Mouse (Mus musculus) heart, embryonic 11.5 days (tissue): ENCODE data around the gene Gm20388. TPM values are rescaled to one million over a fixed set of nuclear protein-coding genes. Genes with fewer than 3 reads are reported as not detected.
"Not testable (repeated sequence)": the region's sequence is repeated elsewhere in the genome, so short reads cannot be mapped to it uniquely, and the experiment has no call there.

Experiments
- ATAC-seq: fragments of 200-750 bp; cut with Nextera tagmentation; replicated peaks from 2 replicates; pipeline ENCODE4 v1.8.0; 2017; ENCODE audit warnings: moderate library complexity; ENCODE audit not compliant: insufficient number of reproducible peaks, low FRiP score, low TSS enrichment
- H3K27ac ChIP-seq: fragments of 300-500 bp; sonication (generic); 2 replicates; pipeline ENCODE4 v1.5.1; 2014; ENCODE audit warnings: mild to moderate bottlenecking, low read depth, low read length
- H3K27me3 ChIP-seq: fragments of 300-500 bp; sonication (generic); 2 replicates; pipeline ENCODE4 v1.6.1; 2014; ENCODE audit warnings: mild to moderate bottlenecking, low read length, mixed read lengths; ENCODE audit not compliant: control insufficient read depth, insufficient read depth
- H3K36me3 ChIP-seq: fragments of 300-500 bp; sonication (generic); 2 replicates; pipeline ENCODE4 v1.6.1; 2014; ENCODE audit warnings: mild to moderate bottlenecking, low read length, moderate library complexity, mixed read lengths; ENCODE audit not compliant: control insufficient read depth, insufficient read depth
- H3K4me1 ChIP-seq: fragments of 300-500 bp; sonication (generic); 2 replicates; pipeline ENCODE4 v1.6.1; 2014; ENCODE audit warnings: low read length; ENCODE audit not compliant: control insufficient read depth, insufficient read depth
- H3K4me2 ChIP-seq: fragments of 300-500 bp; sonication (generic); 2 replicates; pipeline ENCODE4 v1.6.1; 2014; ENCODE audit warnings: mild to moderate bottlenecking, moderate library complexity
- H3K4me3 ChIP-seq: fragments of 300-500 bp; sonication (generic); 2 replicates; pipeline ENCODE4 v1.5.1; 2014; ENCODE audit warnings: low read depth, low read length
- H3K9ac ChIP-seq: fragments of 300-500 bp; sonication (generic); 2 replicates; pipeline ENCODE4 v1.6.1; 2014; ENCODE audit warnings: mild to moderate bottlenecking, low read depth, low read length, moderate library complexity
- H3K9me3 ChIP-seq: fragments of 300-500 bp; sonication (generic); replicated peaks from 2 replicates; pipeline ENCODE4 v1.6.1; 2016; ENCODE audit warnings: low read length; ENCODE audit not compliant: control insufficient read depth
- WGBS: fragments of 180-500 bp; shearing (Covaris S2); extraction: QIAGEN DNeasy Blood & Tissue Kit; methylation state at CpG from one replicate; pipeline ENCODE4 v1.1.7; 2014; ENCODE audit not compliant: insufficient replicate concordance; 5-methylcytosine and 5-hydroxymethylcytosine counted together
- polyA plus RNA-seq: library from polyadenylated mRNA; unstranded; fragments of >200 nt; fragmentation: Nextera tagmentation; extraction: Ambion mirVana; gene quantifications from 2 replicates; pipeline ENCODE4 v1.2.1, GENCODE M21; 2014

The Gm20388 gene
- polyA plus RNA-seq, 1 experiment from 2014 or later = 6.4 TPM

- H3K36me3 ChIP-seq = no peaks in the 10 kb centered on the region
- H3K27ac ChIP-seq = no peak overlapping the region
- WGBS = 96% methylated on average over 29 of the region's 29 CpGs
- H3K9me3 ChIP-seq = peaks cover 31% of the 10 kb centered on the region
- H3K27me3 ChIP-seq = no peaks in the 10 kb centered on the region
- H3K9ac ChIP-seq = no peak overlapping the region
- no peak for ATAC-seq
- no peak overlapping the region for H3K4me2 ChIP-seq
- no peak overlapping the region for H3K4me3 ChIP-seq
- no peaks in the 10 kb centered on the region for H3K4me1 ChIP-seq
These were observed 3517.8 kb downstream of the Gm20388 start for GRCm38 (mm10) chr8:123428343-123428893.

DNA sequence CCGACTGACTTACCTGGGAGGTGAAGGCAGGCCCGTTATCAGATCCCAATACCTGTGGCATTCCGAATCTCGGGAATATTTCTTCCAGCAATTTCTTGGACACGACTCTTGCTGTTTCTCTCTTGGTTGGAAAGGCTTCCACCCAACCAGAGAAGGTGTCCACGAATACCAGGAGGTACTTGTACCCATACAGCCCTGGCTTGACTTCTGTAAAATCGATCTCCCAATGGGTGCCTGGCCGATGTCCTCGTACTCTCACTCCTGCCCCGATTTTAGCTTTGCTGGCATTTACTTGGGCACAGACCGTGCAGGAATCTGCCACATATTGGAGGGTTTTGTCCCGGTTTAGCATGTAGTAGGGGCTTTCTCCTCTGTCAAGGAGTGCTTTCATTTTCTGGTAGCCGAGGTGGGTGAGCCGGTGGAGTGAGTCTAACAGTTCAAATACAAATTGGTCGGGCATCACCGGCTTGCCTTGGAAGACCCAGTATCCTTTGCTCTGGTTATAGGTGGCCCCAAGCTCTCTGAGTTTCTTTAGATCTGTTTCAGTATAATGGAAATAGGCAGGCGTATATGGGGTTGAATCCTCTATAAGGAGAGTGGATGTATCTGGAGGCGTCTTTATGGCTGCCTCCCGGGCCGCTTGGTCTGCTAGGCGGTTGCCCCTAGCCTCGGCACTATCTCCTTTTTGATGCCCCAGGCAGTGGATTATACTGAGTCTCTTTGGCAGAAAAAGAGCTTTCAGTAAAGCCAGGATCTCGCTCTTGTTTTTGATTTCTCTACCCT is 3518.5 kb downstream of the Gm20388 start:
- no peaks in the 10 kb centered on the region for H3K36me3 ChIP-seq
- no peaks in the 10 kb centered on the region for H3K27me3 ChIP-seq
- H3K4me3 ChIP-seq = no peak overlapping the region
- H3K4me2 ChIP-seq = no peak overlapping the region
- no peak overlapping the region for H3K27ac ChIP-seq
- H3K9me3 ChIP-seq = peaks cover 31% of the 10 kb centered on the region
- ATAC-seq = no peak
- no peaks in the 10 kb centered on the region for H3K4me1 ChIP-seq
- no peak overlapping the region for H3K9ac ChIP-seq
- WGBS = 90% methylated on average over 23 of the region's 23 CpGs

DNA sequence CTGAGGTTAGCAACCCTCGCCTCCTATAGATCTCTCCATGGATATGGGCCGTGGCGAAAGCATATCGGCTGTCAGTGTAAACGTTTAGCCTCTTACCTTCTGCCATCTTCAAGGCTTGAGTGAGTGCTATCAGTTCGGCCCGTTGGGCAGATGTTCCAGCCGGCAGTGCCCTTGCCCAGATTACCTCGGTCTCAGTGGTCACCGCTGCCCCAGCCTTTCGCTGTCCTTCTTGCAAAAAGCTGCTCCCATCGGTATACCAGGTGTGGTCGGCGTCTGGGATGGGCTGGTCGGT is 3519.0 kb downstream of the Gm20388 start:
- not testable (repeated sequence) for H3K27ac ChIP-seq, H3K4me1 ChIP-seq, H3K9ac ChIP-seq, ATAC-seq, H3K4me2 ChIP-seq, H3K36me3 ChIP-seq, H3K27me3 ChIP-seq, H3K4me3 ChIP-seq
- peaks cover 31% of the 10 kb centered on the region for H3K9me3 ChIP-seq
- WGBS = 92% methylated on average over 14 of the region's 15 CpGs

DNA sequence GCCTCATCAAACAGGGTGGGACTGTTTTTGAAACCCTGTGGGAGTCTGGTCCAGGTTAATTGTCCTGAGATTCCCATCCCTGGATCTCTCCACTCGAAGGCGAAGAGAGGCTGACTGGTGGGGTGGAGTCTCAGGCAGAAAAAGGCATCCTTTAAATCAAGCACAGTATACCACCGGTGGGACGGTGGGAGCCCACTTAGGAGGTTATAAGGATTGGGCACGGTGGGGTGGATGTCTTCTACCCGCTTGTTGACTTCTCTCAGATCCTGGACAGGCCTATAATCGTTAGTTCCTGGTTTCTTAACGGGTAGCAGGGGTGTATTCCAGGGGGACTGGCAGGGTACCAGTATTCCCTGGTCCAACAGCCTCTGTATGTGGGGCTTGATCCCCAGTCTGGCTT is 3520.3 kb downstream of the Gm20388 start:
- not testable (repeated sequence) for H3K27me3 ChIP-seq, H3K4me3 ChIP-seq, H3K36me3 ChIP-seq, H3K27ac ChIP-seq, H3K4me1 ChIP-seq, H3K9ac ChIP-seq, ATAC-seq, H3K4me2 ChIP-seq
- WGBS = 82% methylated on average over 8 of the region's 8 CpGs
- peaks cover 31% of the 10 kb centered on the region for H3K9me3 ChIP-seq

DNA sequence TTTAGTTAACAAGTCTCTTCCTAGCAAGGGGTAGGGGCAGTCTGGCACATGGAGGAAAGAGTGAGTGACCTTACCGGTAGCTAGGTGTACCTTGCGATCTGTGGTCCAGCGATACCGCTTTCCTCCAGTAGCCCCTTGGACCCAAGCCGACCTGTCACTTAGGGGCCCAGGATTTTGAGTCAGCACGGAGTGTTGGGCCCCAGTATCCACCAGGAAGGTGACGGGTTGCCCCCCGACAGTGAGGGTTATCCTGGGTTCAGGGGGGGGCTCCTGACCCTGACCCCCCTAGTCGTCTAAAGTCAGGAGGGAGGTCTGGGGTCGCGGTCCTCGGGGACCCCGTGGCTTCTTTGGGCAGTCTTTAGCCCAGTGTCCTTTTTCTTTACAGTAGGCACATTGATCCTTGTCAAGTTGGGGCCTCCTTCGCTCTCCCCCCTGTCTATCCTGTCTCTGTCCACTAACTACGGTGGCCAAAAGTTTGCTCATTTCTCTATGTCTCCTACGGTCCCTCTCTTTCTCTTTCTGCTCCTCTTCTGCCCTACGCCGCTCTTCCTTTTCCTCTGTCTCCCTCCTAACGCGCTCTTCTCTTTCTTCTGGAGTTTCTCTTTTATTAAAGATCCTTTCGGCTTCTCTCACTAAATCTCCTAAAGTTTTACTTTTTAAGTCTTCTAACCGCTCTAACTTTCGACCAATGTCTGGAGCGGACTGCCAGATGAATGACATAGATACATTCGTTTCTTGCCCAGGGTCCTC is 3521.2 kb downstream of the Gm20388 start:
- Histone ChIP-seq H3K9me3 (peaks cover 29% of the 10 kb centered on the region), H3K4me1 (no peaks in the 10 kb centered on the region), H3K4me3 (no peak overlapping the region), H3K4me2 (no peak overlapping the region), H3K27me3 (no peaks in the 10 kb centered on the region), H3K36me3 (no peaks in the 10 kb centered on the region), H3K9ac (no peak overlapping the region), H3K27ac (no peak overlapping the region)
- ATAC-seq = no peak
- WGBS = 91% methylated on average over 25 of the region's 25 CpGs

DNA sequence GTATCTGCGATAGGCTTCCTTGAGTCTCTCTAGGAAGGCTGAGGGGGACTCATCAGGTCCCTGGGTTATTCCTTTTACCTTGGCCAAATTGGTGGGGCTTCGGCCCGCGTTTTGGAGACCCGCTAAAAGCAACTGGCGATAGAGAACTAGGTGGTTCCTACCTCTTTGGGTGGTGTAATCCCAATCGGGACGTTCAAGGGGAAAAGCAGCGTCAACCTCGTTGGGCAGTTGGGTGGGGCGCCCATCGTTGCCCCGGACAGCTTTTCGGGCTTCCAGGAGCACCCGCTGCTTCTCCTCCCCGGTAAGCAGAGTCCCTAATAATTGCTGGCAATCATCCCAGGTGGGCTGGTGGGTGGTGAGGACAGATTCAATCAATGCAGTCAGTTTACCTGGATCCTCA is 3521.7 kb downstream of the Gm20388 start:
- no peak overlapping the region for H3K27ac ChIP-seq
- H3K9me3 ChIP-seq = peaks cover 25% of the 10 kb centered on the region
- H3K4me3 ChIP-seq = no peak overlapping the region
- H3K36me3 ChIP-seq = no peaks in the 10 kb centered on the region
- no peak overlapping the region for H3K4me2 ChIP-seq
- WGBS = 95% methylated on average over 16 of the region's 16 CpGs
- no peaks in the 10 kb centered on the region for H3K4me1 ChIP-seq
- H3K9ac ChIP-seq = no peak overlapping the region
- no peaks in the 10 kb centered on the region for H3K27me3 ChIP-seq
- no peak for ATAC-seq

- H3K9ac ChIP-seq, H3K27me3 ChIP-seq, ATAC-seq, H3K36me3 ChIP-seq, H3K27ac ChIP-seq, H3K4me3 ChIP-seq, H3K4me1 ChIP-seq, H3K4me2 ChIP-seq: not testable (repeated sequence)
- H3K9me3 ChIP-seq = peaks cover 15% of the 10 kb centered on the region
- 93% methylated on average over 44 of the region's 47 CpGs for WGBS
These were observed 3522.8 kb downstream of the Gm20388 start for GRCm38 (mm10) chr8:123433241-123433974.

DNA sequence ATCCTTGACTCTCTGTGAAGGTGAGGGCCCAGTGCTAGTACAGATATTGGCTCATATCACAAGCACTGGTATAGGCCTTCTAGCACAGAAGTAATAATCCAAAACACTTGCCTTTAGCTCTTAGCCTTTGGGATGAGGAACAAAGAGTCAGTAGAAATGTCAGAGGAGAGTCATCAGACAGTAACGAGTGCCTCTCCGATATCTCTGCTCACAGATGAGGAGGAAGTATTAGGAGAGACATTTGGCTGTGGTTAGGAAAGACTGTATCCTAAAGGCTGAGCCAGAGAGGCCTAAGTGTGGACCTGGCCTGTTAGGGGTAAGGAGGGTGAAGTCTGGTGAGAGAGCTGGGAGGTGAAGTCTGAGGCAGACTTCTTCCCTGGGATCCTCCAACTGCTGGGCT is 3531.1 kb downstream of the Gm20388 start:
- 85% methylated on average over 2 of the region's 2 CpGs for WGBS
- no peak overlapping the region for H3K9ac ChIP-seq

More for the DNA sequence above, 3531.1 kb downstream of the Gm20388 start:
- H3K27me3 ChIP-seq = no peaks in the 10 kb centered on the region
- ATAC-seq = no peak
- no peaks in the 10 kb centered on the region for H3K9me3 ChIP-seq
- H3K36me3 ChIP-seq = no peaks in the 10 kb centered on the region
- H3K4me3 ChIP-seq = no peak overlapping the region
- peaks cover 15% of the 10 kb centered on the region for H3K4me1 ChIP-seq
- H3K4me2 ChIP-seq = no peak overlapping the region
- H3K27ac ChIP-seq = no peak overlapping the region
